Mouse (Mus musculus) cerebral cortex, adult 2 months (tissue): Measurements from ENCODE around the gene Fcgr4.

ENCODE experiments used
- WGBS: fragments of 180-500 bp; shearing (Covaris S2); methylation state at CpG from one replicate; pipeline ENCODE4 v1.1.7; 2018; 5-methylcytosine and 5-hydroxymethylcytosine counted together

Fcgr4 gene

GRCm38 (mm10) chr1:171016676-171017356 lies 1.9 kb upstream of the Fcgr4 start:
- 85% methylated on average over 6 of the region's 6 CpGs for WGBS

- 71% methylated on average over 6 of the region's 6 CpGs for WGBS
Observed at GRCm38 (mm10) chr1:171017468-171018158, 1.1 kb upstream of the Fcgr4 start.

- 69% methylated on average over 7 of the region's 7 CpGs for WGBS
Observed at GRCm38 (mm10) chr1:171019311-171019950, 711 bp downstream of the Fcgr4 start.

GRCm38 (mm10) chr1:171031752-171032151 lies 13.0 kb downstream of the Fcgr4 start:
- 92% methylated on average over 3 of the region's 3 CpGs for WGBS

- WGBS, result 4% methylated on average over 10 of the region's 10 CpGs
Observed at GRCm38 (mm10) chr1:171032691-171033090, 14.0 kb downstream of the Fcgr4 start.

GRCm38 (mm10) chr1:171033196-171033595 lies 14.5 kb downstream of the Fcgr4 start:
- under 1% methylated on average over 16 of the region's 16 CpGs for whole genome bisulfite sequencing

- WGBS, result under 1% methylated on average over 20 of the region's 20 CpGs
Observed at GRCm38 (mm10) chr1:171033756-171034155, 15.0 kb downstream of the Fcgr4 start.

GRCm38 (mm10) chr1:171034201-171034600 lies 15.5 kb downstream of the Fcgr4 start:
- WGBS, result 7% methylated on average over 11 of the region's 11 CpGs

- WGBS, result 45% methylated on average over 11 of the region's 11 CpGs
Observed at GRCm38 (mm10) chr1:171035611-171036010, 16.9 kb downstream of the Fcgr4 start.

- 4% methylated on average over 22 of the region's 22 CpGs for WGBS
Observed at GRCm38 (mm10) chr1:171036550-171037324, 18.0 kb downstream of the Fcgr4 start.

- WGBS, result under 1% methylated on average over 47 of the region's 47 CpGs
Observed at GRCm38 (mm10) chr1:171037861-171038721, 19.4 kb downstream of the Fcgr4 start.

GRCm38 (mm10) chr1:171039135-171039534 lies 20.4 kb downstream of the Fcgr4 start:
- WGBS, result 68% methylated on average over 6 of the region's 6 CpGs

- WGBS, result 66% methylated on average over 7 of the region's 7 CpGs
Observed at GRCm38 (mm10) chr1:171039880-171040279, 21.2 kb downstream of the Fcgr4 start.

- 67% methylated on average over 3 of the region's 3 CpGs for WGBS
Observed at GRCm38 (mm10) chr1:171043594-171044153, 25.0 kb downstream of the Fcgr4 start.

GRCm38 (mm10) chr1:171044365-171045078 lies 25.8 kb downstream of the Fcgr4 start:
- under 1% methylated on average over 33 of the region's 33 CpGs for WGBS

- 4% methylated on average over 14 of the region's 14 CpGs for whole genome bisulfite sequencing
Observed at GRCm38 (mm10) chr1:171045079-171045465, 26.4 kb downstream of the Fcgr4 start.

- WGBS, result 82% methylated on average over 3 of the region's 3 CpGs
Observed at GRCm38 (mm10) chr1:171046501-171046900, 27.8 kb downstream of the Fcgr4 start.

GRCm38 (mm10) chr1:171049263-171049662 lies 30.5 kb downstream of the Fcgr4 start:
- WGBS, result 55% methylated on average over 10 of the region's 10 CpGs

- 87% methylated on average over 7 of the region's 7 CpGs for WGBS
Observed at GRCm38 (mm10) chr1:171050774-171051173, 32.1 kb downstream of the Fcgr4 start.

- WGBS, result 90% methylated on average over 6 of the region's 6 CpGs
Observed at GRCm38 (mm10) chr1:171053305-171053704, 34.6 kb downstream of the Fcgr4 start.
